21 mouse cellular contexts compared by ENCODE assay signal in genomic region chr9:13946519-13946918, GRCm38 (mm10).
"Had no signal": no experiment of that assay in that cellular context is flagged by ENCODE, and none has a peak within 500 bp of the region (broad histone marks: within the 10 kb centered on the region; RNA-seq: fewer than 3 reads in every experiment).

No protein-coding gene starts in this region.

- H3K27me3 ChIP-seq: liver, embryonic 13.5 days; liver, embryonic 15.5 days; midbrain, embryonic 12.5 days; neural tube, embryonic 13.5 days; neural tube, embryonic 15.5 days had no signal

- H3K4me1 ChIP-seq: liver, embryonic 13.5 days; liver, embryonic 15.5 days; midbrain, embryonic 10.5 days; midbrain, embryonic 12.5 days; neural tube, embryonic 13.5 days; neural tube, embryonic 15.5 days had no signal

- H3K9me3 ChIP-seq: liver, embryonic 13.5 days; liver, embryonic 15.5 days; midbrain, embryonic 10.5 days; midbrain, embryonic 12.5 days; neural tube, embryonic 13.5 days; neural tube, embryonic 15.5 days had no signal

- DNase-seq: liver, embryonic 13.5 days; liver, postnatal 0 days; lung, adult 2 months; midbrain, embryonic 14.5 days; retina, postnatal 1 day; right cerebral cortex, adult 18-20 months; right cerebral cortex, postnatal 25 days; right cerebral cortex, postnatal 4 days; spleen, adult 18-20 months; thymus, adult 18-20 months; thymus, postnatal 14 days; thymus, postnatal 36 days had no signal

- H3K27ac ChIP-seq: liver, embryonic 13.5 days; liver, embryonic 15.5 days; macrophage; midbrain, embryonic 10.5 days; midbrain, embryonic 12.5 days; neural tube, embryonic 13.5 days; neural tube, embryonic 15.5 days had no signal

- H3K36me3 ChIP-seq: liver, embryonic 13.5 days; liver, embryonic 15.5 days; midbrain, embryonic 10.5 days; midbrain, embryonic 12.5 days; neural tube, embryonic 13.5 days; neural tube, embryonic 15.5 days had no signal

- ATAC-seq: liver, postnatal 0 days; midbrain, embryonic 16.5 days had no signal

- H3K4me3 ChIP-seq: liver, embryonic 13.5 days; liver, embryonic 15.5 days; midbrain, embryonic 10.5 days; midbrain, embryonic 12.5 days; myocyte; neural tube, embryonic 13.5 days; neural tube, embryonic 15.5 days had no signal

- H3K9ac ChIP-seq: liver, embryonic 13.5 days; liver, embryonic 15.5 days; liver, postnatal 0 days; midbrain, embryonic 12.5 days; neural tube, embryonic 13.5 days; neural tube, embryonic 15.5 days had no signal

- H3K4me2 ChIP-seq: liver, embryonic 11.5 days; liver, embryonic 13.5 days; liver, embryonic 15.5 days; midbrain, embryonic 12.5 days; neural tube, embryonic 13.5 days; neural tube, embryonic 15.5 days had no signal
